Mouse (Mus musculus): ENCODE results near the gene Tvp23a.

DNA sequence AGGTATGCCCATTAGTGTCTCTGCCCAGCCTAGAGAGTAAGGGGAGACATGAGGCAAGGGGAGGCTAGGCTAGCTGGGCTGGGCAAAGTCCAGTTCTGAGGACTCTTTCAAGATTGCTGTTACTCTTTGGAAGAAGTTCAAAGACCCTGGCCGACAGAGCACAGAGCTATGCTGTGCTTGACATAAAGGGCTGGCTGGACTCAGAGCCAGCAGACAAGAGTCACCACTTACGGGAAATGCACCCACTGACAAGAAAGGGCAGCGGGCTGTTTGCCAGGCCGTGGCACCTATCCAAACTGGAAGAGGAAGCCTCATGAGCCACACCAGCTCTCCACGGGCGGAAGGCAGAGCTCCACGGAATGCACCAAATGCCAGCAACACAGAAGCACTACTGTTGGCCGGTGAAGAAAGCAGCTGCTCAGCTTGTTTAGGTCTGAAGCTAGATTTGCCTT, 5.3 kb upstream of the Tvp23a start:
- TF ChIP-seq POLR2A (IDR thresholded peaks at IDR 0.05; ENCODE audit: borderline replicate concordance, low read depth, low read length), result no peak
- no peak for TF ChIP-seq CTCF (IDR thresholded peaks at IDR 0.05; ENCODE audit: low read depth, low read length)

Measured in bone marrow macrophage, adult 2 months (primary cell).